Mouse (Mus musculus) olfactory bulb, adult 2 months (tissue): Measurements from ENCODE around the gene Cops3.

Experiments used
- CTCF ChIP-seq: fragments of 200-500 bp; IDR thresholded peaks from 2 replicates; pipeline ENCODE4 v1.5.1; 2012; ENCODE audit warnings: low read depth, mild to moderate bottlenecking, low read length, moderate library complexity; ENCODE audit not compliant: insufficient read depth
- POLR2A ChIP-seq: fragments of 200-500 bp; IDR thresholded peaks from 2 replicates; pipeline ENCODE4 v1.6.1; 2012; ENCODE audit warnings: mild to moderate bottlenecking, low read depth, low read length, moderate library complexity; ENCODE audit not compliant: insufficient read depth

- TF ChIP-seq CTCF (no peak), POLR2A (no peak)
Measured at GRCm38 (mm10) chr11:59774522-59774921, 65.1 kb downstream of the Cops3 start.
